Mouse (Mus musculus): Measurements from ENCODE around the gene Pltp. TPM values are rescaled to one million over a fixed set of nuclear protein-coding genes. Genes with fewer than 3 reads are reported as not detected.
"Not testable (repeated sequence)": the region's sequence is repeated elsewhere in the genome, so short reads cannot be mapped to it uniquely, and the experiment has no call there.

The Pltp gene
- total RNA-seq, 2 experiments from 2014 or later, result 68.8 to 73.7 TPM

DNA sequence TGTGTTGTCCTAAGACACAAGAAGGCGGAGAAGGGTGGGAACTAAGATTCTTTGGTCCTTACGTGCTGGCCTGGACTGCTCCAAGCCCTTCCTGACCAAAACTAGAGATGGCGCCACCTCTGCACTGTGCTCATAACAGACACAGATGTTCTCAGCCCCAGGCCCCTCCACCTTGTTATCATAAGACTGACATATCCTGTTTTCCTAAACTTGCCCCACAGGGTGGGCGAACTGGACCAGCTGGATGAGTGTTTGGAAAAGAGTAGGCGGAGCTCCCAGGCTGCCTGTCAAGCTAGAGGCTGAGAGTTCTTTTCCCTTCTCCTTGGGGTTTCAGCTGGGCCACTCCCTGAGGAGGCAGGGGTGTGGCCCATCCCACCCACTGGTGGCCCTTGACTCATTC, 39.8 kb downstream of the Pltp start:
- DNase-seq (ENCODE audit: extremely low spot score in 1 of 2, low spot score in 1 of 2), result no peak

GRCm38 (mm10) chr2:164817206-164817605, 40.3 kb downstream of the Pltp start:
- DNase-seq (ENCODE audit: extremely low spot score in 1 of 2, low spot score in 1 of 2), result no peak

DNA sequence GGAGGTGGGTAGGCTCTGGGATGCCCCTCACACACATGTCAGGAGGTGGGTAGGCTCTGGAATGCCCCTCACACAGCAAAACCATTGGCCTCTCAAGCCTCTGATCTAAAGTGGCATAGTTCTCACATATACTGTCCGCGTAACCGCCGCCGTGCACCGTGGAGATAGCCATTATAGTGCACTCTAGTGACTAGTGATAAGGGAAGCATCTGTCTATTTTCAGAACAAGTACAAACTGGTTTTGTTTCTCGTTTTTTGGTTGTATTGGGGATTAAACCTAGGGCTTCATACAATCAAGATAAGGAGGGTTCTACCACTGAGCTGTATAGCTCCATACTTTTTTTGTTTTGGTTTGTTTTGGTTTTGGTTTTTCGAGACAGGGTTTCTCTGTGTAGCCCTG, 41.7 kb downstream of the Pltp start:
- DNase-seq (ENCODE audit: extremely low spot score in 1 of 2, low spot score in 1 of 2), result no peak

GRCm38 (mm10) chr2:164815348-164815747, 42.2 kb downstream of the Pltp start:
- DNase-seq (ENCODE audit: extremely low spot score in 1 of 2, low spot score in 1 of 2), result no peak

- no peak for DNase-seq (ENCODE audit: extremely low spot score in 1 of 2, low spot score in 1 of 2)
Measured at GRCm38 (mm10) chr2:164813557-164813956, 44.0 kb downstream of the Pltp start.

GRCm38 (mm10) chr2:164806614-164807013, 50.9 kb downstream of the Pltp start:
- DNase-seq (ENCODE audit: extremely low spot score in 1 of 2, low spot score in 1 of 2), result no peak

DNA sequence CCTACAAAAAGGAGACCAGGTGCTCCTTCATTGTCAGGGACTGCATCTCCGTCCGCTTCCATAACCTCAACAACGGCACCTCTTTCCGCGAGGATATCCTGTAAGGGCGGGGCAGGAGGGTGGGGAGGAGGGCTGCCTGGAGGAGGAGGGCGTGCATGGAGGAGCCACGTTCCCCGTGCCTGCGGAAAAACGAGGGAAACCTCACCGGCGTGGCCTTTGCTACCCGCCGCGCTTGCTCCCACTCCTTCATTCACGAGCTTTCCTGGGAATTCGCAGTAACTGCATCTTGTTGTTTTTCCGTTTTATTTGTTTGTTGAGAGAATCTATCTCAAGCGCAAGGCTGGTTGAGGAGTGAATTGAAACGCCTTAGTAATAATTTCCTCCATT, 52.2 kb downstream of the Pltp start:
- DNase-seq (ENCODE audit: extremely low spot score in 1 of 2, low spot score in 1 of 2), result no peak

- peak; percentile 96 to 97 for DNase-seq (ENCODE audit: extremely low spot score in 1 of 2, low spot score in 1 of 2)
Measured at GRCm38 (mm10) chr2:164804533-164805331, 52.8 kb downstream of the Pltp start, which contains the start of the genes Acot8 and Zswim3. TSS of gene Acot8 (minus strand) at chr2:164804882. TSS of gene Zswim3 (plus strand) at chr2:164805098.

GRCm38 (mm10) chr2:164803921-164804313, 53.6 kb downstream of the Pltp start:
- DNase-seq (ENCODE audit: extremely low spot score in 1 of 2, low spot score in 1 of 2), result no peak

DNA sequence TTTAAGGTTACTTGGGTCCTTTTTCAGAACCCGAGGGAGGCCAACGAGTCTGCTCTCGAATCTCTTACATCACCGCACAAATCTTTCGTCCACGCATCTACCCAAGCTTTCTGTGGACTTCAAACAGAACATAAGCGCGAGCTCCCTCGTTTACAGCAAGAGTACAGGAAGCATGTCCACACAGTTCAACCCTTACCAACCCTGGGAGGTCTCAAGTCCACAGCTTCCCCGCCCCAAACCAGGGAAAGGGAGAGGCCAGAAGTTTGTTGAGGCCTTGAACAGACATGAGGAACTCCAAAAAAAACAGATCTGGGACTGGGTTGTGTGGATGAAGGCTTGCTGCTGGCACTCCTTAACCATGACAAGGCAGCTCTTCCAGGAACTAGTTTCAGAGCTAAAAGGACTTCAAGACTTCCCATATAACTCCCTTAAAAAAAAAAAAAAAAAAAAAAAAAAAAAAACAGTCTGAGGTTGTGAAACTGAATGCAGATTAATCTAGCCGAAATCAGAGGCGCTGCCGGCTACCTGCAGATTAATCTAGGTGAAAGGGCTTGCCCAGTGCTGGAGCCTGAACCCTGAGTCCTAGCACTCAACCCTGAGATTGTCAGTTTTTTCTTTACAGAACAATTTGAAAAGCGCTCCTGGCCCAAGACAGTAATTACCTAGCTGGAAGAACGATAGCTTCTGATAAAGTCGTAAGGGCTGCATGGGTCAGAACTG, 54.1 kb downstream of the Pltp start:
- DNase-seq (ENCODE audit: extremely low spot score in 1 of 2, low spot score in 1 of 2), result no peak

GRCm38 (mm10) chr2:164800252-164801004, 57.1 kb downstream of the Pltp start:
- no peak for DNase-seq (ENCODE audit: extremely low spot score in 1 of 2, low spot score in 1 of 2)

GRCm38 (mm10) chr2:164798554-164798953, 59.0 kb downstream of the Pltp start:
- DNase-seq (ENCODE audit: extremely low spot score in 1 of 2, low spot score in 1 of 2), result not testable (repeated sequence)

GRCm38 (mm10) chr2:164795868-164796267, 61.6 kb downstream of the Pltp start:
- DNase-seq (ENCODE audit: extremely low spot score in 1 of 2, low spot score in 1 of 2), result no peak

- DNase-seq (ENCODE audit: extremely low spot score in 1 of 2, low spot score in 1 of 2), result peak; percentile 63 to 84
Measured at GRCm38 (mm10) chr2:164794293-164794692, 63.2 kb downstream of the Pltp start.

DNA sequence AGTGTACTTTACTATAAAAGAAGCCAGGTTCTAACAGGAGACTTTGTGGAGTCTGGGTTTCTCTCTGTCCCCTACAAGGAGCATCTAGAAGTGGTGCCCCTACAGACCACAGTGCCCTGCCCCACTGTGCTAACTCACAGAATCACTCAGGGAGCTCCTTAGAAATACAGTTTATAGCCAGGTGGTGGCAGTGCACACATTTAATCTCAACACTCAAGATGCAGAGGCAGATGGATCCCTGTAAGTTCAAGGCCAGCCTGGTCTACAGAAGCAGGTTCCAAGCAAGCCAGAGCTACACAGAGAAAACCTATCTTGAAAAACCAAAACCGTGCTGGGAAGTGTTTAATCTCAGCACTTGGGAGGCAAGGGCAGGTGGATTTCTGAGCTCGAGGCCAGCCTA, 63.7 kb downstream of the Pltp start:
- DNase-seq (ENCODE audit: extremely low spot score in 1 of 2, low spot score in 1 of 2), result no peak

GRCm38 (mm10) chr2:164793236-164793635, 64.3 kb downstream of the Pltp start:
- peak in 1 of 2 experiments; percentile 56 for DNase-seq (ENCODE audit: extremely low spot score in 1 of 2, low spot score in 1 of 2)

- no peak for DNase-seq (ENCODE audit: extremely low spot score in 1 of 2, low spot score in 1 of 2)
Measured at GRCm38 (mm10) chr2:164792400-164793190, 64.9 kb downstream of the Pltp start.

GRCm38 (mm10) chr2:164791841-164792261, 65.7 kb downstream of the Pltp start:
- no peak for DNase-seq (ENCODE audit: extremely low spot score in 1 of 2, low spot score in 1 of 2)

DNA sequence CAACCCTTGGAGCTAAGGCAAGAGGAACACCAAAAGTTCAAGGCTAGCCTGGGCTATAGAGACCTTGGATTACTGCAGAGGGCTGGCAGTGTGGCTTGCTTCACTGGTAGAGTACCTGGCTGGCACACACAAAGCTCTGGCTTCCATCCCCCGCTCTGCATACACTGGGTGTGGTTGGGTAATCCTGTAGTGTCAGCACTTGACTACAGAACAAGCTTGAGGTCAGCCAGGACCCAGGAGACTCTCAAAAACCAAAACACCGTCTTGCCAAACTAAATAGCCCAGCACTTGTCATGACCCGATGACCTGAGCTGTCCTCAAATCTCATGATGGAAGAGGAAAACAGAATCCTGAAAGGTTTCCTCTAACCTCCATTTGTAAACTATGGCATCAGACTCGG, 67.1 kb downstream of the Pltp start:
- no peak for DNase-seq (ENCODE audit: extremely low spot score in 1 of 2, low spot score in 1 of 2)

All from layer of hippocampus, postnatal 25 days (tissue).